ENCODE assay signal across 8 mouse cellular contexts in the genomic region with DNA sequence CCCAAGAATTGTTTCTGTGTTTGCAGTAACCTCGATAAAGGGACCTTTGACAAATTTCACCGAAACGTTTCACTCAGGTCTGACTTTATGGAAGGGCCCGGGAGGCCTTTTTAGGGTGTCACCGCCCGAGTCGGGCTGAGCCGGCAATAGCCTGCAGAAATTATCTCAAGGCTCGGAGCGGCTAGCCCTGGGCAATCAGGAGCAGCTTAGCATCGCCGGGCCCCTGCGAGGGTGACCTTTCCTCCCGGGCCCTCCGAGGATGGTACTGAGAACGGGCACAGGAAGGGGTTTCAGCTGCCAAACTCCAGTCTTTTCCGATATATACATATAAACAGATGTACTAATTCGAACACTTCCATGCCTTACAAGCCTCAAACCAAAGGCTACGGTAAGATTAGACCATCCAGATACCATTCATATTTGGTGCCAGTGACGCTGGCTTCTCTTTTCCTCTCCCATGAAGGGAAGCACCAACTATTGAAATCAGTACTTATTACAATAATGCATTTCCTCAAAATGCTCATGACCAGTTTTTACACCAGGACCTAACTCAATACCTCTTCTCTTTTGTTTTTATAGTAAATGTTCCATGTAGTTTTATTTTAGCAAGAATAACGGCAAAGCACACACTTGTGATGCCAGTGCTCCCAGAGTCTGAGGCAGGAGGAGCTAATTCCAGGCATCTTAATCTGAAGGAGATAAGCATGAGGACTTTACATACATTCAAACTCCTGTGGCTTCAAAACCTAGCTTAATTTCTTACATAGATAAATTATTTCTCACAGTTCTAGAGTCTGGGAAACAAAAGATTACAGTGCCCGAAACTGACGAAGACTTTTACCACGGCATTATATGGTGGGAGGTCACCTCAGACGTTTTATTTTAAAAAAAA. TPM values are rescaled to one million over a fixed set of nuclear protein-coding genes. Genes with fewer than 3 reads are reported as not detected.
A peak's percentile ranks its signal among the peaks of the same experiment; 100 is the strongest.
DNase-seq lines count a peak whose midpoint lies in the region; ATAC-seq and TF ChIP-seq lines count a peak whose summit lies in the region.

No protein-coding gene starts in this region.

- peak overlapping the region; percentile 90 for H3K27ac ChIP-seq in embryonic facial prominence, embryonic 10.5 days (replicated peaks)
- peak overlapping the region; percentile 93 for H3K27ac ChIP-seq in heart, embryonic 12.5 days (ENCODE audit: poor library complexity, severe bottlenecking)
- H3K27ac ChIP-seq in midbrain, embryonic 12.5 days (replicated peaks): peak overlapping the region; percentile 80
- H3K27ac ChIP-seq in stomach, postnatal 0 days (replicated peaks): peak overlapping the region; percentile 95

- no peaks in the 10 kb centered on the region for H3K27me3 ChIP-seq in embryonic facial prominence, embryonic 10.5 days (replicated peaks; ENCODE audit: low read depth, poor library complexity, severe bottlenecking)
- no peaks in the 10 kb centered on the region for H3K27me3 ChIP-seq in heart, embryonic 12.5 days (replicated peaks)
- H3K27me3 ChIP-seq in midbrain, embryonic 12.5 days: no peaks in the 10 kb centered on the region
- H3K27me3 ChIP-seq in stomach, postnatal 0 days (ENCODE audit: control insufficient read depth, insufficient read depth, low read length): no peaks in the 10 kb centered on the region

- TF ChIP-seq EP300 in stomach, postnatal 0 days (optimal IDR thresholded peaks at IDR 0.05): no peak

- H3K36me3 ChIP-seq in embryonic facial prominence, embryonic 10.5 days (replicated peaks): peaks cover 17% of the 10 kb centered on the region
- peaks cover 11% of the 10 kb centered on the region for H3K36me3 ChIP-seq in heart, embryonic 12.5 days
- peaks cover 7% of the 10 kb centered on the region for H3K36me3 ChIP-seq in midbrain, embryonic 12.5 days
- 0 out of 2 replicates have a peak, but pooled peaks cover 4% of the 10 kb centered on the region for H3K36me3 ChIP-seq in stomach, postnatal 0 days (ENCODE audit: control insufficient read depth, insufficient read depth, low read length)

- H3K9ac ChIP-seq in heart, embryonic 12.5 days: peak overlapping the region; percentile 92
- peak overlapping the region; percentile 78 for H3K9ac ChIP-seq in midbrain, embryonic 12.5 days (replicated peaks)
- H3K9ac ChIP-seq in stomach, postnatal 0 days (ENCODE audit: low read length): peak overlapping the region; percentile 83

- 14% methylated on average over 25 of the region's 25 CpGs for WGBS in embryonic facial prominence, embryonic 10.5 days
- WGBS in heart, embryonic 12.5 days: 11% methylated on average over 25 of the region's 25 CpGs
- 14% methylated on average over 25 of the region's 25 CpGs for WGBS in midbrain, embryonic 12.5 days
- WGBS in stomach, postnatal 0 days: 10% methylated on average over 25 of the region's 25 CpGs

- peak overlapping the region; percentile 82 for H3K4me2 ChIP-seq in heart, embryonic 12.5 days
- peak overlapping the region; percentile 82 for H3K4me2 ChIP-seq in midbrain, embryonic 12.5 days (replicated peaks)
- H3K4me2 ChIP-seq in stomach, postnatal 0 days (replicated peaks; ENCODE audit: low read depth): peak overlapping the region; percentile 88

- H3K9me3 ChIP-seq in embryonic facial prominence, embryonic 10.5 days: no peaks in the 10 kb centered on the region
- H3K9me3 ChIP-seq in heart, embryonic 12.5 days (replicated peaks): no peaks in the 10 kb centered on the region
- H3K9me3 ChIP-seq in midbrain, embryonic 12.5 days: no peaks in the 10 kb centered on the region
- H3K9me3 ChIP-seq in stomach, postnatal 0 days (ENCODE audit: control insufficient read depth, low read length): no peaks in the 10 kb centered on the region

- peak overlapping the region; percentile 93 for H3K4me3 ChIP-seq in embryonic facial prominence, embryonic 10.5 days
- peak overlapping the region; percentile 95 for H3K4me3 ChIP-seq in heart, embryonic 12.5 days
- H3K4me3 ChIP-seq in midbrain, embryonic 12.5 days: peak overlapping the region; percentile 91
- peak overlapping the region; percentile 69 for H3K4me3 ChIP-seq in stomach, postnatal 0 days (ENCODE audit: low read depth, low read length)

- peaks cover 17% of the 10 kb centered on the region for H3K4me1 ChIP-seq in embryonic facial prominence, embryonic 10.5 days
- H3K4me1 ChIP-seq in heart, embryonic 12.5 days (replicated peaks): peaks cover 10% of the 10 kb centered on the region
- peaks cover 20% of the 10 kb centered on the region for H3K4me1 ChIP-seq in midbrain, embryonic 12.5 days
- H3K4me1 ChIP-seq in stomach, postnatal 0 days (replicated peaks; ENCODE audit: control insufficient read depth, insufficient read depth): no peaks in the 10 kb centered on the region

- no peak for TF ChIP-seq CTCF in stomach, postnatal 0 days (IDR thresholded peaks at IDR 0.05; ENCODE audit: low read depth)

- intact Hi-C loops in left cerebral cortex, postnatal 10 days (cut with DNase I): no loop called here

- ATAC-seq in cerebellum, adult (ENCODE audit: insufficient number of reproducible peaks, low FRiP score, low TSS enrichment): peak; percentile 5; the same call in 1 of the 2 replicates
- ATAC-seq in heart, embryonic 12.5 days (ENCODE audit: insufficient number of reproducible peaks, low FRiP score): peak; percentile 37
- 0 out of 2 replicates have a peak, but pooled peaks have one; percentile 5 for ATAC-seq in midbrain, embryonic 12.5 days (ENCODE audit: low FRiP score, low read depth)
- ATAC-seq in stomach, postnatal 0 days (ENCODE audit: low FRiP score, low TSS enrichment): peak; percentile 17; the same call in 1 of the 2 replicates

- no peak for DNase-seq in cerebellum, adult 8-10 months
- peak; percentile 32 for DNase-seq in NIH3T3 (ENCODE audit: low read depth)
- peak; percentile 52 for DNase-seq in embryonic facial prominence, embryonic 10.5 days (ENCODE audit: low spot score)
- DNase-seq in left cerebral cortex, postnatal 10 days (ENCODE audit: extremely low spot score in 1 of 2, low spot score in 2 of 2): peak; percentile 47 to 60
- peak; percentile 43 for DNase-seq in stomach, postnatal 0 days (ENCODE audit: low spot score)

RNA-seq across cellular contexts. Expression of a gene that starts 0.9 kb away (rescaled TPM):
- 177 and 180 TPM in 2 replicates for polyA plus RNA-seq in embryonic facial prominence, embryonic 10.5 days (2016; fragmentation: Nextera tagmentation; extraction: Ambion mirVana)
- 174 and 184 TPM in 2 replicates for polyA plus RNA-seq in heart, embryonic 12.5 days (2016; fragmentation: Nextera tagmentation; extraction: Ambion mirVana)
- 10 to 100 TPM; 75.0 to 76.6 TPM for total RNA-seq in left cerebral cortex, postnatal 10 days (2021)
- polyA plus RNA-seq in midbrain, embryonic 12.5 days (2016; fragmentation: Nextera tagmentation; extraction: Ambion mirVana): 132 and 165 TPM in 2 replicates
- 177 and 193 TPM in 2 replicates for polyA plus RNA-seq in stomach, postnatal 0 days (2015; fragmentation: Nextera tagmentation; extraction: Ambion mirVana)

RNA-seq across cellular contexts. Expression of a gene that starts 28.8 kb away (rescaled TPM):
- polyA plus RNA-seq in embryonic facial prominence, embryonic 10.5 days (2016; fragmentation: Nextera tagmentation; extraction: Ambion mirVana): 88.4 and 89.9 TPM in 2 replicates
- polyA plus RNA-seq in heart, embryonic 12.5 days (2016; fragmentation: Nextera tagmentation; extraction: Ambion mirVana): 81.5 and 81.7 TPM in 2 replicates
- total RNA-seq in left cerebral cortex, postnatal 10 days (2021): 100 to 1,000 TPM; 125 to 130 TPM
- polyA plus RNA-seq in midbrain, embryonic 12.5 days (2016; fragmentation: Nextera tagmentation; extraction: Ambion mirVana): 107 and 109 TPM in 2 replicates
- 77.3 and 82.5 TPM in 2 replicates for polyA plus RNA-seq in stomach, postnatal 0 days (2015; fragmentation: Nextera tagmentation; extraction: Ambion mirVana)

RNA-seq across cellular contexts. Expression of a gene that starts 41.5 kb away (rescaled TPM):
- 52.4 and 54.9 TPM in 2 replicates for polyA plus RNA-seq in embryonic facial prominence, embryonic 10.5 days (2016; fragmentation: Nextera tagmentation; extraction: Ambion mirVana)
- polyA plus RNA-seq in heart, embryonic 12.5 days (2016; fragmentation: Nextera tagmentation; extraction: Ambion mirVana): 25.8 and 27.3 TPM in 2 replicates
- total RNA-seq in left cerebral cortex, postnatal 10 days (2021): 1 to 10 TPM; 2.3 to 3.1 TPM
- 38.3 and 39.5 TPM in 2 replicates for polyA plus RNA-seq in midbrain, embryonic 12.5 days (2016; fragmentation: Nextera tagmentation; extraction: Ambion mirVana)
- 8.1 and 9.3 TPM in 2 replicates for polyA plus RNA-seq in stomach, postnatal 0 days (2015; fragmentation: Nextera tagmentation; extraction: Ambion mirVana)

RNA-seq across cellular contexts. Expression of a gene that starts 53.3 kb away (rescaled TPM):
- polyA plus RNA-seq in embryonic facial prominence, embryonic 10.5 days (2016; fragmentation: Nextera tagmentation; extraction: Ambion mirVana): 74.2 and 83.1 TPM in 2 replicates
- 1.5 and 2.0 TPM in 2 replicates for polyA plus RNA-seq in heart, embryonic 12.5 days (2016; fragmentation: Nextera tagmentation; extraction: Ambion mirVana)
- 100 to 1,000 TPM; 375 to 377 TPM for total RNA-seq in left cerebral cortex, postnatal 10 days (2021)
- polyA plus RNA-seq in midbrain, embryonic 12.5 days (2016; fragmentation: Nextera tagmentation; extraction: Ambion mirVana): 452 and 456 TPM in 2 replicates
- 6.8 and 9.0 TPM in 2 replicates for polyA plus RNA-seq in stomach, postnatal 0 days (2015; fragmentation: Nextera tagmentation; extraction: Ambion mirVana)
